Mouse (Mus musculus): Measurements from ENCODE around the gene Fam192a. TPM values are rescaled to one million over a fixed set of nuclear protein-coding genes. Genes with fewer than 3 reads are reported as not detected.

The Fam192a gene
- polyA plus RNA-seq, 1 experiment from 2014 or later, result 96.4 TPM

GRCm38 (mm10) chr8:94524554-94524953 lies 77.2 kb downstream of the Fam192a start:
- Histone ChIP-seq H3K9ac (replicated peaks) (no peak overlapping the region), H3K4me3 (replicated peaks) (no peak overlapping the region), H3K9me3 (no peaks in the 10 kb centered on the region), H3K36me3 (no peaks in the 10 kb centered on the region), H3K27ac (no peak overlapping the region), H3K4me2 (replicated peaks) (no peak overlapping the region), H3K4me1 (replicated peaks) (no peaks in the 10 kb centered on the region), H3K27me3 (no peaks in the 10 kb centered on the region)
- WGBS, result 92% methylated on average over 9 of the region's 9 CpGs
- ATAC-seq, result no peak

Other genes with a start within 250 kb of the Fam192a start
- gene Herpud1, start 215.6 kb downstream of the Fam192a start, polyA plus RNA-seq (2015; fragmentation: Nextera tagmentation; extraction: Ambion mirVana), result 58.2 and 60.0 TPM in 2 replicates
- 0.27 and 0.28 TPM in 2 replicates for gene Nlrc5, start 167.6 kb downstream of the Fam192a start, polyA plus RNA-seq (2015; fragmentation: Nextera tagmentation; extraction: Ambion mirVana)
- 9.8 and 12.3 TPM in 2 replicates for gene Cpne2, start 69.0 kb downstream of the Fam192a start, polyA plus RNA-seq (2015; fragmentation: Nextera tagmentation; extraction: Ambion mirVana)
- 56.6 and 57.3 TPM in 2 replicates for gene Rspry1, start 60 bp downstream of the Fam192a start, polyA plus RNA-seq (2015; fragmentation: Nextera tagmentation; extraction: Ambion mirVana)
- gene Arl2bp, start 64.6 kb upstream of the Fam192a start, polyA plus RNA-seq (2015; fragmentation: Nextera tagmentation; extraction: Ambion mirVana), result 238 and 256 TPM in 2 replicates
- gene Pllp, start 94.3 kb upstream of the Fam192a start, polyA plus RNA-seq (2015; fragmentation: Nextera tagmentation; extraction: Ambion mirVana), result 0.21 and 0.43 TPM in 2 replicates
- gene Ccl22, start 143.6 kb upstream of the Fam192a start, polyA plus RNA-seq (2015; fragmentation: Nextera tagmentation; extraction: Ambion mirVana), result not detected in 2 replicates
- 14.2 and 14.5 TPM in 2 replicates for gene Cx3cl1, start 170.0 kb upstream of the Fam192a start, polyA plus RNA-seq (2015; fragmentation: Nextera tagmentation; extraction: Ambion mirVana)
- 0.46 TPM in 1 of 2 replicates, not detected in the other for gene Ccl17, start 208.5 kb upstream of the Fam192a start, polyA plus RNA-seq (2015; fragmentation: Nextera tagmentation; extraction: Ambion mirVana)
- 56.1 and 61.6 TPM in 2 replicates for gene Coq9, start 236.3 kb upstream of the Fam192a start, polyA plus RNA-seq (2015; fragmentation: Nextera tagmentation; extraction: Ambion mirVana)
- 202 and 203 TPM in 2 replicates for gene Ciapin1, start 236.4 kb upstream of the Fam192a start, polyA plus RNA-seq (2015; fragmentation: Nextera tagmentation; extraction: Ambion mirVana)

Measured in midbrain, embryonic 13.5 days (tissue).